Mouse (Mus musculus) ovary, postnatal 10 days (tissue): ENCODE measurements at regions not wholly inside any gene's neighbourhood (a gene's known extent, or its start where the extent isn't known, plus 50 kb on each side); places are given as distances from the start of the nearest gene placed in this dataset.

Source experiments
- DNase-seq: peaks from one replicate; pipeline ENCODE4 v3.0.0; 2022; ENCODE audit warnings: low spot score

DNA sequence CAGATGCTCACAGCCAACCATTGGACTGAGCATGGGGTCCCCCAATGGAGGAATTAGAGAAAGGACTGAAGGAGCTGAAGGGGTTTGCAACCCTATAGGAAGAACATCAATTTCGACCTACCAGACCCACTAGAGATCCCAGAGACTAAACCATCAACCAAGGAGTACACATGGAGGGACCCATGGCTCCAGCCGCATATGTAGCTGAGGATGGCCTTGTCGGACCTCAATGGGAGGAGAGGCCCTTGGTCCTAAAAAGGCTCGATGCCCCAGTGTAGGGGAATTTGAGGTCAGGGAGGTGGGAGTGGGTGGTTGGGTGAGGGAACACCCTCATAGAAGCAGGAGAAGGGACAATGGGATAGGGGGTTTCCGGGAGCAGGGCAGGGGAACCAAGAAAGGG, 180.6 kb downstream of the Qdpr start:
- DNase-seq: no peak

DNA sequence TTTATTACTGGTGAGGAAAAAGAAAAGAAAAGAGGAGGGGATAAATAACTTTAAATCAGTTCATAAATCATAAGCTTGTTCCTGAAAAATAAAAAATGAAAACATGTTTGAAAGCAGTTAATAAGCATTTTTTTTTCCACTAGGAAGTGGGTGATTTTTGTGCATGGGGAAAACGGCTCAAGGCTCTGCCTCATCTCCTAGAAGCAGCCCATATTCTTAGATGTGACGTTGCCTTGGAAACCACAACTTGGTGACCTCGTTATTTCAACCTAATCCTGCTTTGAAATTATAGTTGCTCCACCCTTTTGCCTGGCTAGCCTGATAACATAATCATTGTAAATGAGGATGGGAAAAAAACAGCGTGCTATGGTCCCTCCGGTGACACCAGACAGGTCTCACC, 183.1 kb downstream of the Qdpr start:
- DNase-seq: no peak

DNA sequence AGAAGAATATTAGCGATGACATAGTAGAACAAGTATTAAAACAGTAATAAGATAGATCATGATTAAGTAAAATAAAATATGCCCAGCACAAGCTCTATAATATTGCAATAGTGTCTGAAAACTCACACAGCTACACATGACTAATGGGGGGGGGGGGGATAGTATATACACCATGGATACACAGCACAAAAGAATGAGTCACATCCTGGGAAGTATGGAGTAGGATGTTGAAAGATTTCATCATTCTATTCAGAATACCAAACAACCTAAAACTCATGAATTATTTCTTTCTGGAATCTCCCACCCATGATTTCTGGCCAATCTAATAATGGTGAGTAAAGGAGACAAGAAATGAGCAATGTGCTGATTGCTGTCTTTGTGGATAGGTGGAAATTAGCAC, 191.6 kb downstream of the Qdpr start:
- no peak for DNase-seq

DNA sequence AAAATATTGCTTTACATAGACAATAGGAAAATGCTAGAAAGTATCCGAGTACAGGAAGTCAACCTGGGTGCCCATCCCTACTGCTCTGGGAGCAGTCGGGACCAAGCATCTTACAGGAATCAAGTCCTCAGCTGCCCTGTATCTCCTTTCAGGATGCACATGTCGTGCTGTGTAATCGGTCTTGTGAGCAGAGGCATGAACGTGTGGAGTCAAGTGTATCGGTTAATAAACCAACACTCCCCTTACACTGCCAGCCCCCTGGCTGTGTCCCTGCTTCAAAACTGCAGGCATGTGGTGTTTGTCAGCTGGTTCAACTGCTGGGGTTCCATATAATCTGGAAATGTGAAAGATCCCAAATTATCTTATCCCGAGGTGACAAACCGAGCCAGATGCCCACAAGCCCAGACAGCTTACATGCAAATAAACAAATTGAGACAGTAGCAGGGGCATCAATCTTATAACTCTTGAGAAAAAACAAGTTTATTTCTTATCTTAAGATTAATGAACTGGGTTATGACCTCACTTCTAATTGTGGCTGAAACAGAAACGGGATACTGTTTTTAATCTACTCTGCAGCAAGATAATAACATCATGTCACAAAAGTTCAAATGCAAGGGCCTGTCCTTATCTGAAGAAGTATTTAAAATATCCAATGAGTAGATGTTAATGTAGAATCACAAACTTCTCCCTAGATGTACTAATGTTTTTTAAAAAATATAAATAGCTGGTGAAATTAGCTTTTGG, 193.6 kb downstream of the Qdpr start:
- no peak for DNase-seq

DNA sequence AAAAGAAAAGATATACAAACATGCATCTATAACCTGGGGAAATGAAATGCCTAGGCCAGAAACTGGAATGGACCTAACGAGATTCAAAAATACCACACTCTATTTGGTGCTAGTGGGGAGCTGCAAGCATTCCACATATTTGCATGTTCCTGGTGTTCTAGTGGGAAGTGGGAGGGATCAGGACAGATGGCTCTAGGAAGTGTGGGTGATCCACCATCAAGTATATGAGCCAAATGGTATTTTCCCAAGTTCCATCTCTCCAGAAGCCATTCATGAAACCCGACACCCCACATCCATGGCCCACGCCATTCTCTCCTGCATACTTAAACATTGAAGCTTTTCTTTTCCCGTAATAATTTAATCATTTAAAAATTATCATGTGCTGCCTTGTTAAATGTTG, 218.2 kb downstream of the Qdpr start:
- no peak for DNase-seq

DNA sequence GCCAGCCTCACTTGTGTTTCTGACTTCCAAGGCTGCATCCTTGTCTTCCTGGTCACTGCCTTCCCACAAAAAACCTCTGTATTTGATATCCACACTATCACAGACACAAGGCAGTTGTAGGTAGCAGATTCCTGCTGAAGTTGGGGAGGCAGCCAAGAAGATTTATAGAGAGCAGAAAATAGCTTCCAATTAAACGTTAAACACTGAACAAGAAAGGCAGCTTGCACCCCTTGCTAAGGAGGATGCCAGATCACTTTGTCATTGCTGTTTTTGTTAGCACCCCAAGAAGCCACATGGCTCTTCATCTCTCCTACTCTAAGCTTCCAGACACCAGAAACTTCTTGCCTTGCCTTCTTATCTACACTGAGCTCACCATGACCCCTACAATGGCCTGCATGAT, 219.9 kb downstream of the Qdpr start:
- no peak for DNase-seq

DNA sequence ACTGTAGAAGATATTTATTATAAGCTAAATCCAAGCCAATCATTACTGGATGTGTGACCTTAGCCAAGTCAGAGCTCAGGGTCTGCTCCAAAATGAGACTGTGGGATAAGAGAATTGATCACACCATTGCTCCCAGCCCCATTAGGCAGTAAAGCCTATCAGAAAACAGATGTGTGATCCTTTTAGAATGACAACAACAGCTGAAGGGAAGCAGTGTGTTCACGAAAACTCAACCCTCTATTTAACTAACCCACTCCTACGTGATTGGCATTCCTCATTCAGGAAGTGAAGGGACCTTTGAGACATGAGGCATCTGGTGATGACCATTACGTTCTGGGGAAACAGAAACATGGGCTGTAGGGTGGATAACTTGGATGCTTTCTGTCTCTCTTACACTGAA, 220.6 kb downstream of the Qdpr start:
- DNase-seq: no peak

DNA sequence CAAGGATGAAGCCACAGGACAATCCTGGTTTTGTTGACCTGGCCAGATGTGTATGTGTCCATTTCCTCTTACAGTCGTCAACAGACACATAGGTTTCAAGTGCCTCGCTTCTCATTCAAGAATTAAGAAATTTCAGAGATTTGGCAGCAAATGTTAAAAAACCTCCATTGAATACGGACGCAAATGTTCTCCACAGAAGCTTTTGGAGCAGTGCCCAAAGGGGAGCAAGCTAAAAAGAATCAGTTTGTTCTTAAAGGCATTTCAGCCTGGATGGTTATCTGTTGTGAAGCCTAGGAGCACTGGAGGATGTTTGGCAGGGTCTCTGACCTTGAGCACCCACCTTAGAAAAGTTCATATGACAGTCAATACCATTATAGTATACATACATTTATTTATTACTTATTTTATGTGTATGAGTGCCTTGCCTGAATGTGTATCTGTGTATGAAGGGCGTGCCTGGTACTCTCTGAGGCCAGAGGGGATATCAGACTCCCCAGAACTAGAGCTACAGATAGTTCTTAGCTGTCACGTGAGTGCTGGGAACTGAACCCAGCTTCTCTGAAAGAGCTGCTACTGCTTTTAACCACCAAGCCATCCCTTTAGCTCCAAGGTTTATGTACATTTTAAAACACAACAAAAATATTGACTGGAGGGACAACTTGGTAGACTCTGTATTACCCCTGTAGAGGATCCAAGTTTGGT, 221.7 kb downstream of the Qdpr start:
- no peak for DNase-seq

DNA sequence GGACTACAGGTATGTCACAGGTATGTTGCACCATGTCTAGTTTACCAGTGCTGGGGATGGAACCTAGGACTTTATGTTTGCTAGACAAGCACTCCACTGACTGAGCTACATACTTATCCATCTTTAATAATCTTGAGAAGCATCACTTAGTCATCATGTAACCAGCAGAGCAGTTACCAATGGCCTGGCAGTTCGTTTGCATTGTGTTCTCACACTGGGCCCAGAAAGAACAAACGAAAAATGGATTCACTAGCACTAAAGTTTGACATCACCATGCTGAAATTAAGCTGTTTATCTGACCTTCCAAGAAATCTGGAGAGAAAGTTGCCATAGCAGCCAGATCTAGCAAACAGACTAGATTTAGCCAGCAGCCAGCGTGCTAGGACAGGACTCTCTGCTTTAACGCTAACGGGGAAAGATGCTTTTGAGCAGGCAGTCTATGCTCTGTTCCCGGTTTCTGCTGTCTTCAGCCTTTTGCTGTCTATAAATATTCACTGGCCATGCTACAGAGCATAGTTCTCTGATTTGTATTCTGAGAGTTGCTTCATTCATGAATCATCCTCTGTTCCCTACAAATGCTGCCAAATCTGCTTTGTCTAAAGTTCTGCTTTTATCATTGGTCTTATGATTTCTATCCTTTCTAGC, 229.6 kb downstream of the Qdpr start:
- no peak for DNase-seq

DNA sequence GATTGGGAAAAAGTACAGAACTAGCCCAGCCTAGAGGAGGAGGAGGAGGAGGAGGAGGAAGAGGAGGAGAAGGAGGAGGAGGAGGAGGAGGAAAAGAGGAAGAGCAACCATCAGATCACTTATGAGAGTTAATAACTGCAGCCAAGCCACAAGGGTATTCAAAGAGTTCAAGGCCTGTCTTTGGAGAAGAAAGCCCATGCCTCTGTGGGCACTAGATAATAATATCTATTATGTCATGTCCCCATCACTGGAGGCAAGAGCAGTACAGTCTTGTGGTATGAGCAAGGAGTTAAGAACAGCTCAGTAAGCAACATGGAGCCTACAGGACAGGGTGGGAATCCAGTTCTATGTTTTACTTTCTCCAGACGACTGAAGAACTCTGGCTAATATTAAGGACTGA, 230.5 kb downstream of the Qdpr start:
- DNase-seq: no peak

DNA sequence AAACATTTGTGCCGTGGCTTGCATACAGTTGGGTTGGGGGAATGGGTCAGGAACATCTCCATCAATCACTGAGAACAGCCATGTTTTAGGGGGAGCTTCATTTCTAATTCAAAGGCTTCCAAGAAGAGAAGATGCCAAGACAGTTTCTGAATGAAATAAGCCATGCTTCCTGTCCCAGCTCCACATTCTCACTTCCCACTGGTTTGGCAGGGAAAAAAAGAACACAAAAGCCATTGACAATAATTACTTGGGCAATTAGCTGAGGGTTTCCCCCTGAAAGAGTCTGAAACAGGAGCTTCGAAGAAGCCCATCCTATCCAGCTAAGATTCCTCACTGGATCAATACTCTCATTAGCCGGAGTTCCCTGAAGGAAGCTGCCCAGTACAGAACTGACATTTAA, 230.9 kb downstream of the Qdpr start:
- no peak for DNase-seq

DNA sequence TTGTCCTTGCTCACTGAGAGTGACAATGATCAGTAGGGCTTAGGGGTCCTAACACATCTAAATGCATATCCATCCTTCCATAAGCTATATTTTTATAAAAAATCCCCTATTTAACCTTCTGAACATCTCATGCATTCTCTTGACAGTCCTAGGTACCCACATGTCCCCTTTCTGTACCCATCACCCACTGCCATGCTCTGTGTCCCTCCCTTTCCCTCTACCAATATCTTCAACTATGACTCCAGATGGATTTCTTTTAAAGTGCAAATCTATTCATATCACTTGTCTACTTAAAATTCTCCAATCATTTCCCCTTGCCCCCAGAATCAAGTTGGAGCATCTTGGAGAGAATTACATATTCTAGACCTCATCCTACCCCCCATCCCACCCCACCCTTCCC, 235.6 kb downstream of the Qdpr start:
- no peak for DNase-seq

DNA sequence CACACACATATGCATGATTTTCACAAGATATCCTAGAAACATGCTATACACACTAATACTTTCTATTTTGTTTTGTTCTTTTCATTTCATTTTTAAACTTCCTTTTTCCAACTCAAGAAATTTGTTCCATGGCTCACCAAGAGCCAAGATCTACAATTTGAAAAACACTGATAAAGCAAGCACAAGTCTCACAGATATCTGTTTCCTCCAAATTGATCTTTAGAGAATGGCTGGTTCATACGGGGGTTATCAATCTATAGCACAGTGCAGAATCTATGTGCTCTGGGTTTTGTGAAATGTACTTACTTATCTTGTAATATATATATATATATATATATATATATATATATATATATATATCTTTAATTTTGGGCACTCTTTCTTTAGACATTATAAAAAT, 251.6 kb downstream of the Qdpr start:
- DNase-seq: no peak

DNA sequence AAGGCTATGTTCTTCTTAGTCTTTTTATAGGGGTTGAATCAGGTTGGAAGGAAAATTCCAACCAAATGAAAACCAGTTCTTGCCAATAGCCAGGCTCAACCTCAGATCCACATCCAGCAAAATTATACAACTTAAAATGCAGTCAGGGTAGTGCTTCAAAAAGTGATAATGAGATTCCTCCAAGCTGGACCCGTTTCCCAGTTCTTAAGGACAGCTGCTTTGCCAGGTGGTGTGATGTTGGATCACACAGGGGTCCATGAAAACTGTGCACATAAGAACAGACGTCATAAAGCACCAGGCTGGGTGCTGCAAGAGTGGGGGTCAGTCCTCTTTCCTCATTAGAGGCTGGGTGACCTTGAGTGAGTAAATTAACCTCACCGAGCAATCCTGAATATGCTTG, 253.9 kb downstream of the Qdpr start:
- no peak for DNase-seq

DNA sequence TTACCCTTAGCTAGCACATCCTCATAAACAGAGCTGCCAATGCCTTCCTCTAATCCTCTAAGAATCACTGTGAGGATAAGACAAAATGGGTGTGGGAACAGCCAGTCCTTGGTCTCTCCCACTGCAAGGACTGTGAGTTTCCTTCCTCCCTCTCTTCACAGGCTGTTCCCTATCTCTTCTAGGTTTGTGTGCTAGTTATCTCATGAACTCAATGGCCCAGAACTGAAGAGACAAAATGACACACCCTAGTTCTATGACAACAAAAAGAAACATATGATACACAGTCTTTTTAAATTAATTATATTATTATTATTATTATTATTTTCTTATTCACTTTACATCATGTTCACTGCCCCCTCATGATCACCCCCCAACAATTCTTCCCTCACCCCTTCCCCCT, 257.7 kb downstream of the Qdpr start:
- DNase-seq: no peak

DNA sequence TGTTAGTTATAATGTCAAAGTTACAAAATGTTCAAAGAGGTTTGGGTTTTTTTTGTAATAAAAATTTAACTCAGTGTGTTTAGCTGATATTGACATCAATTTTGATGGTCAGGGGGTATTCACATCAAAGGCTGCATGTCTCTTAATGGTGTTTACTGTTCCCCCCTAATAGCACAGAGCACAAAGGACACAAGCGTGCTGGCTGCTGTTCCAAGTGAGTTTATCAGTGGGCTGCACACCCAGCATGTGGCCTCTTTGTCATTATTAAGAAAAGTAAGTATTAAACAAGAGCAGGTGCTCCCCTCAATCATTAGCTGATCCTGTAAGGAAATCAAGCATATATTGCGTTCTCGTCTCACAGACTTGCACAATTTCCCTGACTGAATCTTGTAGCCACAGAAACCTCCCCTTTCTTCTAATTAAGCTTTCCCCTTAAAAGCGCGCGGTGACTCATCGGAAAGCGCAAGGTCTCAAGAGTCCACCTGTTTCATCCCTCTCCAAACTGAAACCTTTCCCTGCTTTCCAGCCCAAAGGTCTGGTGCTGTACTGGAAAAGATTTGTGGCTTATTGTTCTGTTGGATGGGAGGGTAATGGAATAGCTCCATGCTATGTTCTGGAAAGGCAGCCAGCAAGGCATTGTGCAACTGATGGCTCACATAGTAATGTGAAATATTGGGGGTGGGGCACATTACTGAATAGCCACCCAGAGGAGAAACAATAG, 276.8 kb downstream of the Qdpr start:
- no peak for DNase-seq

DNA sequence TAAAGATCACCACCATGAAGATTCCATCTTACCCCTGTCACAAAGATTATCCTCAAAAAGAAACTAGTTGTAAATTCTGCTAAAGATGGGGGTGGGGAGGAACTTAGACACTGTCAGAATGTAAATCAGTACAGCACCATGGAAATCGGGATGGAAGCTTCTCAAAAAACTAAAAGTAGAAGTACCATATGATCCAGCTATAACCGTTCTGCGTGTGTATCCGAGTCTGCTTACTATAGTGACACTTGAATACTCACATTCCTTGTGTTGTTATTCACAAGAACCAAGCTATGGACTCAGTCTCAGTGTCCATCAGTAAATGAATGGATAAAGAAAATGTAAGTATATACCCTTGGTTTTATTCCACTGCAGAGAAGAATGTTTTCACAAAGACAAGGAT, 290.8 kb downstream of the Qdpr start:
- DNase-seq: no peak

DNA sequence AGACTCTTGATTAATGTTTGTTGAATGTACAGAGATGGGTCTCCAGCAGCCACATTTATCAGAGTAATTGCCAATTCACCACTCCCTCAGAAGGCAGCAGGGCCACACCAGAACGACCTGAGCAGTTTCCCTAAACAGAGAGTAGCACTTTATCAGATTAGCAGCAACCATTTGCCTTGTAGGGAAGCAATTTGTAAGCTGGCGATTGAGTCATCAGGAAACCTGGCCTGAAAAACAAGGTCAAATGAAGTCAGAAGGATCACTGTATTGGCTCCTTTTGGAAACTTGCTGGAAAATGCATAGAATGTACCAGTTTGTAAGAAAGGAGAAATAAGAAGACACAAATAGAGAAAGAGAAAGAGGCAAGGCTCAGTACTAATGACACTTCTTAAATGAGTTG, 295.1 kb downstream of the Qdpr start:
- no peak for DNase-seq

DNA sequence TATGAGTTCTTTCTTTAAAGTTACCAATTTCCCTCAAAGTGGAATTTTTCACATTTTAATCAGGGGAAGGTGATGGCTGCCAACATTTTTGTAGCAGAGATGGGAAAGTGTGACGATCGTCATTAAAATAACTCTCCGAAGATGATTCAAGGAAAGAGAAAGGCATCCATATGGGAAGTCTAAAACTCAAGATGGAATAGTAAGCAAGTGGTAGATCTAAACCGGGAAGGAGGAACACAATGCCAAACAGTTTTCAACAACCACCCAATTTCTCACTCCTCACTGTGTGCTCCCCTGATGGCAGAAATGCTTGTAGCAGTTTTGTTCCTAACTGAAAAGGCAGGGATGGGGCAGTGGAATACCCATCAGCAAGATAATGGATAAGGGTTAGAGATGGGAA, 305.9 kb downstream of the Qdpr start:
- DNase-seq: no peak

DNA sequence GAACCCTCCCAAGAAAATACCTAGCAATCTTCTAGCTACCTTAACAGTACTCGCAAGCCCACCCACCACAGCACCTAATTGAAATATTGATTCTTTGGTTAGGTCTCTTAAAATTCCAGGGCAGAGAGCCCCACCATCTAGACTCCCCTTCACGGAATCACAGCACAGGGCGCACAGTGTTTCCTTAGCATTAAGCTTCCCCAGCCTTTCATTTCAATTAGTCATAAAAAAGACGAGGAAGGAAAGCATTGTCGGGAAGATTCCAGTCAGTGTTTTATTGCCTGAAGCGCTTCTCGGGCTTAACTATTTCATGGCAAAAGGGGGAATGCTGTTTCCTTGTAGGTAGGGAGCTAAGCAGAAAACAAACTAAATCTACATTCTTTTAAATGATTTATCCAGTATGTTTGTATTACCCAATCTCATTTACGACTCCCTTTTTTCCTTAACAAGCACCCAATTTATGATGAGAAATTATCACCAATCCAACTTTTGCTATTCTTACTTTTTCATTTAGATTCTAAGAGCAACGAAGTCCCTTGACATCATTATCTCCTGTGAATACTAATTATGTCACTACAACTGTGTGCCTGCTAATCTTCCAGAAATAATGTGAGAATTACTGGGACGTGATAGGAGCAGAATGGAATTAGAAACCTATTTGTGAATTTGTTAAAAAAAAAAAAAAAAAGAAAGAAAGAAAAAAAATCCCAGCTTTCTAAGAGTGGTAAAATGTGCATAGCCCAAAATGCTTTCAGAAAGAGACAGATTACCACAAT, 312.6 kb downstream of the Qdpr start:
- DNase-seq: no peak

DNA sequence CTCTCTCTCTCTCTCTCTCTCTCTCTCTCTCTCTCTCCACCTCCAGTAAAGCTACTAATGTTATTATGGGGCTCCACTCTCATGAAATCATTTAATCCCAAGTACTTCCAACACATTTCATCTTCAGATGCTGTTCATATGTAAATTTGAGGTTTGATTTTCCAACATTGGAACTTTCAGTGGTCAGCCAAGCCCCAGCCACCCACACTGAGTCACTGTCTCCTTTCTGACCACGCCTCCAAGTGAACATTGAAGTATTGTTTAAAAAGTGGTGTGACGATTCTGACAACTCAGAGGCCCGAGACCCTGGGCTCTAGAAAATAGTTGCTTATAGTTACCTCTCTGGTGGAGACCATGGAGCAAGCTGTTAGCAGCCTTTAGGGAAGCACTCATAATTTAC, 313.3 kb downstream of the Qdpr start:
- DNase-seq: no peak

DNA sequence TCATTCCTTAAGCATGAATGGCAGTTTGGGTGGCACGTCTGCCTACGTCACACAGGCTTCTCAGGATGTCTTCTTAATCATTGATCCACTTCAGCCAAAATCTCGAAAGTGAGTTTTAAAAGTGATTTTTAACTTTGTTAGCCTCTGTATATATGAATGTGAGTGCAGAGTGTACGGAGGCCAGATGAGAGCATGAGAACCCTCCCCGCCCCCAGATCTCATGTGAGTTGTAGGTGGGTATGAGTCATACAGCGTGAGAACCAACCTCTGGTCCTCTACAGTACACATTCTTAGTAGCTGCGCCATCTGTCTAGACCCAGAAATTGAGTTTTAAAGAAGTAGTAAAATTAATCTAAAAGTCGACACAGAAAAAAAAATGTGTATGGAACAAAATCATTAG, 322.1 kb downstream of the Qdpr start:
- DNase-seq: no peak
